Mouse (Mus musculus) brain, embryonic 18.5 days (tissue): ENCODE data around the gene Bicdl1.

Experiments used
- DNase-seq: peaks from one replicate; pipeline ENCODE4 v3.0.0-alpha.2; 2012; ENCODE audit warnings: low read depth, low spot score

Bicdl1 gene

DNA sequence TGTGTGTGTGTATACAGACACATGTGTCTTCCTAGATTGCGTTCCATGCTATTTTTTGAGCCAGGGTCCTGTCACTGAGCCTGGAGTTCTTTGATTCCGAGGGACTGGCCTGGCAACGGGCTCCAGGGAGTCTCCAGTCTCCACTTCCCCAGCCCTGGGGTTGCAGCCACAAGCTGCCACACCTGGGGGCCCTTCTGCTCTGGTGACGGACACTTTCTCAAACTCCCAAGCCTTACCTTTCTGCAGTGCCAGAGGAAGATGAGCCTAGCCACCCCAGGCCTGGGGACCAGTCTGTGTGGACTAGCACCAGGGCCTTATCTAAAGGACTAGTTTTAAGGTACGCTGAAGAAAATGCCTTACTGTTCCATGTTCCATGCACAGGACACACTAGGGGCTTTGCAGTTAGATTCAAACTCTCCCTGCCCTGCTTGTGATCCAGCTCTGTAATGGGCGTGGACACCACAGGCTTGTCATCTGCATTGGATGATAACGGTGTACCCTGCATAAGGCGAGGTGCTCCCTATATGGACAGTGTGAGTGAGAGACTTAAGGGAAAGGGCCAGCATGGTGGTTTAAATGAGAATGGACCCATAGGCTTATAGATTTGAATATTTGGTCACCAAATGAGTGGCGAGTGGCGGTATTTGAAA is 105.1 kb downstream of the Bicdl1 start:
- DNase-seq = no peak

DNA sequence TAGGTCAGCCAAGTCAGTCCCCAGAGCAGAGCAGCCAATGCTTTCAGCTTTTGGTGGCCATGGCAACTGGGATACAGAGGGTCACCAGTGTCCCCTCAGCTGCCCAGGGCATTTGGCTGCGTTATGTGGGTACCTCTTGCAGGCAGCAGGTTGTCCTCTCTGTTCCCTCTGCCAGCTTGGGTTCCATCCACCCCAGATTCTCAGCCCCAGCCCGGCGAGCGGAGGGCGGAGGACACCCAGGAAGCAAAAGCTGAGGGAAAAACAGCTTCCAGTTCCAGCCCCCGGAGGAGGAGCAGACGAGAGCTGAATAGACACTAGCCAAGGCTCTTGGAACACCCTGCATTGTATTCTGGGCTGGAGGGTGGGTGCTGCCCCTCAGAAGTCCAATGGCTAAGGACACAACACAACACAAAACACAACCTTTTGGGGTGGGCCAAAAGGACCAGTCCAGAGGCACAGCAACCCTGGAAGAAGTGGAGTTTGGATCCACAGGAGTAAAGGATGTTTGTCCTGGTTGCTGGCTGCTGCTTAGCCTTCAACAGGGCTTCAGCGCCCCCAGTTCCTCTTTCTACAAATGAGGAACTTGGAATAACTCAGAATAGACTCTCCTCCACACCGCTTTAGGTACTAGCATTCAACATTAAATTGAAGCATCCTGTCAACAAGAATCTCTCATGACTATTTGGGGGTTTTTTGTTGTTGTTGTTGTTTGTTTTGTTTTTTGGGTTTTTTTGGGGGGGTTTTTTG is 107.6 kb downstream of the Bicdl1 start:
- DNase-seq = no peak

DNA sequence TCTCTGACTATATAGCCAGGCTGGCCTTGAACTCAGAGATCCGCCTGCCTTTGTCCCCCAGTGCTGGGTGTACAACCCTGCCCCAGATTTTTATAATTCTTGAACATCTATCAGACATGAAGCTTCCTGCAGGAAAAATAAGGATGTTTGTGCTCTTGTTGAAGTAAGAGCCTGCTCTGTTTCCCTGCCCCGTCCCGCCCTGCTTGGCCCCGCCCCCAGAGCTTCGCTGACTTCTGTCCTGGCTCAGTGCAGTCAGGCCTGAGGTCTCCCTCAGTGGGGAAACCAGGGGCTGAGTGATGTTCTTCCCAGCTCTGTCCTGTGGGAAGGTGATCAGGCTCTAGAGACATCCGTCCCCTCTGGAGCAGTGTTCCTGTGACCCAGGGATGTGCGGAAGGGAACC is 108.7 kb downstream of the Bicdl1 start:
- no peak for DNase-seq

DNA sequence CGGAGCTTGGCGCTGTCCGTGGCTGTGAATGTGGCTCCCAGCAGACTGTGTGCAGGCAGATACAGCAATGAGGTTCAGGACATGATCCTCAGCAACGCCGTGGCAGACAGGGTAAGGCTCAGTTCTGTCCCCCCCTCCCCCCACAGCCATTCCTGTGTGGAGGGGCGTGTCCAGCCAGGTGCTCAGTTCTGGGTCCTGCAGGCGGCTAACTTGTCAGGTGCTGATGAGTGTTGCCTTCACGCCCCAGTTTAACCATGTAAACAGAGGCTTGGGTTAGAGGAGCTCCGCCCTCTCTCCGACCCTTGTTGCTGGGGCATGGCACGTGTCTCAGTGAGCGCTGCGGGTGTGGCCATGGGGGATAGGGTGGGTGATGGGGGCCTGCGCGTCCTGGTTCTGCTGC is 111.7 kb downstream of the Bicdl1 start:
- no peak for DNase-seq

DNA sequence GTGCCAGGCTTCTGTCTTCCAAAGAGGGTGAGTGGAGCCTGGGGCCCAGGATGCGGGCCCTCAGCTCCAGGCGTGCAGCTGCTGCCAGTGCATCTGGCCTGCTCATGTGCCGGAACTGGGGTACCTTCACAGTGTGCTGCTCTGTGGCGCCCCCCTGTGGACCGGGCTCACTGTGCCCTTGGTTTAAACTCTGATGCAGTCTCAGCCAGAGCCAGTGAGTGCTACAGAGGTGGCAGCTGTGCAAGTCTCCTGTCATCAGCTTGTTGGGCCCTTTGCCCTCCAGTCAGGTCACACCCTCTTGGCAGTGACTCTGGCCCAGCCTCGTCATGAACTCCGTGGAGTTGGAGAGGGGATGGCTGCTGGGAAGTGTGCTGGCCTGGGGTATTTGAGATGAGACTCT is 116.5 kb downstream of the Bicdl1 start:
- DNase-seq = no peak

DNA sequence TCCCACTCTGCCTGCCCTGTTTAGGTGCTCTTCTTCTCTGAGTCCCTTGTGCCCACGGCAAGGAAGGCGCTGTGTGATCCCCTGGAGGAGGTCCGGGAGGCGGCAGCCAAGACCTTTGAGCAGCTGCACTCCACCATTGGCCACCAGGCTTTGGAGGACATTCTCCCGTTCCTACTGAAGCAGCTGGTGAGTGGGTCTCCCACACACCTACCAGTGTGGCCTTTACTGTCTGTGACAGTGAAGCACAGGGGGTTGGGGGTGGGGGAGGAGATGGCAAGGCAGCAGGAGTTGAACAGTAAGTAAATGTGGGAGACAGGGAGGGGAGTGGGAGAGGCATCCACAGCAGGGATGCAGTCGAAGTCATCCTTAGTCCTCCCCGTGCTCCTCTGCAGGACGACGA is 118.1 kb downstream of the Bicdl1 start:
- no peak for DNase-seq

DNA sequence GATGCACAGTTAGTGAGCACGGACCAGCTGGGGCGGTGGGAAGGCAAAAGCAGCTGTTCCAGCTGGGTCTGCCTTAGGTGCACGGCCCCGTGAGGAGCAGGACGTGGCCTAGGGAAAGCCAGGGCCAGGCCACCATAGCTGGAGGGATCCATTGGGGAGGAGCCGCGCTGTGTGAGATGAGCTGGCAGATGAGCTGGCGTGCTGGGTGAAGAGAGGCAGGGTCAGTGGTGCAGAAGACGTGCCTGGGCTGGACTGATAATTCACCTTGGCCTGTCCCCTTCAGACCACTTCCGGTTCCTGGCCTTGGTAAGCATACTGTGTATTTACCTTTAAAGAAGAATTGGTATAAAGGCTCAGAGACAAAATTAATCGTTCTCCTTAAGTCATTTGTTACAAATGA is 119.9 kb downstream of the Bicdl1 start:
- DNase-seq = no peak

DNA sequence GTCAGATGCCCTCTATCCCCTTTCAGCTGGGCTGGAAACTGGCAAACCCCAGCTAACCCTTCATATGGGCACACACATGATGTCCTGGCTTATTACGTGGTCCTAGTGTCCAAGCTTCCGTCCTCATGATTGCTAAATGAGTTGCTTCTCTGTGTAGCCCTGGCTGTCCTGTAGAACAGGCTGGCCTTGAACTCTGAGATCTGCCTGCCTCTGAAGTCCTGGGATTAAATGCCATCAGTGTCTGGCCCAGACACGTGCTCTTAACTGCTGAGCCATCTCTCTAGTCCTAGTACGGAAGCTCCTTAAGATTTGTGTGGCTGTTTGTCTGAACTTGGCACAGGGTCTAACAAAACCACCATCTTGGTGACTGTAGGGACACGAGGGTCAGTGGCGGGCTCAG is 127.9 kb downstream of the Bicdl1 start:
- DNase-seq = no peak
